Mouse (Mus musculus) G1E (cell line): ENCODE measurements around the gene Slc48a1.

Experiments used
- CTCF ChIP-seq: IDR thresholded peaks from 2 replicates; pipeline ENCODE4 v1.5.1; 2012; ENCODE audit warnings: low read depth, low read length, inconsistent platforms, mixed read lengths
- GATA1 ChIP-seq: IDR thresholded peaks from 2 replicates; pipeline ENCODE4 v1.6.1; 2012; ENCODE audit warnings: borderline replicate concordance, low read length, inconsistent platforms, mixed read lengths
- GATA2 ChIP-seq: IDR thresholded peaks from 2 replicates; pipeline ENCODE4 v1.6.1; 2012; ENCODE audit warnings: low read depth, low read length, inconsistent platforms, borderline replicate concordance
- POLR2AphosphoS5 ChIP-seq: IDR thresholded peaks from 2 replicates; pipeline ENCODE4 v1.6.1; 2012; ENCODE audit warnings: low read depth, low read length, inconsistent platforms; ENCODE audit not compliant: insufficient replicate concordance
- TAL1 ChIP-seq: conservative IDR thresholded peaks from 2 replicates; pipeline ENCODE4 v1.6.1; 2012; ENCODE audit warnings: low read depth, low read length, inconsistent platforms, mixed read lengths

- TF ChIP-seq CTCF = no peak
- no peak for TF ChIP-seq POLR2AphosphoS5
- no peak for TF ChIP-seq TAL1
- no peak for TF ChIP-seq GATA1
- TF ChIP-seq GATA2 = no peak
These were observed 58.0 kb downstream of the Slc48a1 start for GRCm38 (mm10) chr15:97836153-97836893.
